Mouse (Mus musculus): ENCODE results near the gene Flvcr1.

The Flvcr1 gene

DNA sequence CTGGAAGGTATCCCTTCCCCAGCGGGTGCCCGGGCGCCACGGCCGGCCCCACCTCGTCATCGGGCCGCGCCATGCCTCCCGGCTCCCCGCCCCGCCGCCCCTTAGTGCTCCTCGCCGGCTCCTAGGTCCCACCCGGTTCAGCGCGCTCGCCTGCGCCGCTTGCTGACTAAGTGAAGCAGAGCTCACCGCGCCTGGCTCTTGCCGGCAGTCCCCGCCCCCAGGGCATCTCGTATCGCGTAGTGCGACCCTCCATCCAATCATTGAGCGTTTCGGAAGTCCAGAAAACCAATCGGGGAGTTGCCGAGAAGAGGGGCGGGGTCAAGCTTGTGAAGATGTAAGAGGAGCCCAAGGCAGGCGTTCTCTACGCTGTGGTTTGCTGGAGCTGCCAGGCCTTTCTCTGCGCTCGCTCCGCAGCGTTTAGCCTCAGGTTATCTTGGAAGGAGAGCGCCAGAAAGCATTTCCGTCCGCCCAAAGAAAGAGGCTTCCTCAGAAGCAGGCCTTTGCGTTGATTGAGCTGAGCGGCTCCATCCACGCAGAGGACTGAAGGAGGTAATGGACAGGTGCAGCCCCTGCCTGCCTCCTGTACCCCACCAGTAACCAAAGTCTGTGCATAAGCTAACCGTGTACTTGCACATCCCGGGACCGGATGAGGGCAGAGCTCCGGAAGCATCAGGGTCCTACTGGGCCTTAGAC lies at the start of gene Flvcr1:
Gene Flvcr1, minus strand, starts transcription at position 138 of the 693 bp plus-strand sequence.
- DNase-seq = peak; percentile 98 to 99

DNA sequence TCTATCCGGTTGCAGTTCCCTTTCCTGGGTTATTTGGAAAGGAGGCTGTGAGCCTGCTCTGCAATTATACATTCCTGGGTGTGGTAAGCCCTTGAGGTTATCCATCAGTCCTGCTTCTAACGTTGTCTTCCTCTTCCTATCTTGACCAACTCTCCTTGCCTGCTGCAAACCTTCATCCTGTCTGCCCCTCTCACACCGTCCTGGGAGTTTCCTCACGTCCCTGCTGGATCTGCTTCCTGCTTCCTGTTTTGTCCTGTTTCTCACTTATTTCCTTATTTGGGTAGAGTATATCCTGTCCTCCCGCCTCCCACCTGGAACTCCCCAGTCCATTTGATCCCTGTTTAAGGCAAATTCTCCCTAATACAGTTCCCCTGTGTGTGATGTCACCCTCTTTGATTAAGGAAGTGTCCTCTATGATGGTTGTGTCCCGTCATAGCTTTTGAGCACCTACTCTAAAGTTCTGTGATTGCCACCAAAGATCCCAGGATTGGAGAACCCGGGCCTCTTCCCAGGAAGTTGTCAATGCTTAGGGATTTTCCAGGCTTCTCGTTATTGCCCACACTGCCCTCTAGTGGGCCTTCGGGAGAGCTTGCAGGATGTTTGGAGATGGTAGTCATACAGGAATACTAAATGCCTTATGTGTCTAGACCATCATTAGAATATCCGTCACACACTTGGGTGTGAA lies 49.4 kb upstream of the Flvcr1 start:
- DNase-seq = no peak

DNA sequence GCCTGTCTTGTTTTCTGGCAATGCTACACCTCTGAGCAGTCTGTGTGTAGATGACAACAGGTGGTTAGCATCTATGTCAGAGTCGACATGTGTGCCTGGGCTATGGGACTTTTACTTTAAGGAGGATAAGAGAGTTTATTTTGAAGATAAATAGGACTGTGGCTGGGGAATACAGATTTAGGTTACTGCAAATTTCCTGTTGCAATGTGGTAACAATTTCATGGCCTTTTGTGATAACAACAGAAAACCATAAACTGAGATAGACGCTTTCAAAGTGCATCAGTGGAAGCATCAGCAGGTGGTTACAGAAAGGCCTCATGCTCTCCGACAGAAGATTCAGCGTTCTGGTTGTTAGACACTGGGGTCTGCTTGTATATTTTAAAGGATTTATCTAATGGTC lies 47.5 kb upstream of the Flvcr1 start:
- DNase-seq = no peak

DNA sequence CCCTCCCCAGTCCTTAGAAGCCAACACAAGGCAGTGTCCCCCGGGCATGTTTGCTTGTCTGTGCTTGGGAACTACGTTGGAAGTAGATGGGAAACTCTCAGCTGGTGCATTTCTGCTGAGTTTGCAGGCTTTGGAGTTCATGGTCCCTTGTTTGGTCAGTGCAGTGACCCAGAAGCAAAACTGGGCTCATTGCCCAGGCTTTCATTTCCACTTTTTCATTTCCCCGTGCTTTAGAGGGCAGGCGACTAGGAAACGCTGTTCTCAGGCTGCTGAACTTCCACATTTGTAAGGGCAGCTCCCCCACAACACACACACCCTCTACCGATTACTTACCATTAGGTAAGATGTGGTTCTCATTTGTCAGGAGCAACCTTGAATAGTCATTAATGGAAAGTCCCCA lies 47.0 kb upstream of the Flvcr1 start:
- no peak for DNase-seq

DNA sequence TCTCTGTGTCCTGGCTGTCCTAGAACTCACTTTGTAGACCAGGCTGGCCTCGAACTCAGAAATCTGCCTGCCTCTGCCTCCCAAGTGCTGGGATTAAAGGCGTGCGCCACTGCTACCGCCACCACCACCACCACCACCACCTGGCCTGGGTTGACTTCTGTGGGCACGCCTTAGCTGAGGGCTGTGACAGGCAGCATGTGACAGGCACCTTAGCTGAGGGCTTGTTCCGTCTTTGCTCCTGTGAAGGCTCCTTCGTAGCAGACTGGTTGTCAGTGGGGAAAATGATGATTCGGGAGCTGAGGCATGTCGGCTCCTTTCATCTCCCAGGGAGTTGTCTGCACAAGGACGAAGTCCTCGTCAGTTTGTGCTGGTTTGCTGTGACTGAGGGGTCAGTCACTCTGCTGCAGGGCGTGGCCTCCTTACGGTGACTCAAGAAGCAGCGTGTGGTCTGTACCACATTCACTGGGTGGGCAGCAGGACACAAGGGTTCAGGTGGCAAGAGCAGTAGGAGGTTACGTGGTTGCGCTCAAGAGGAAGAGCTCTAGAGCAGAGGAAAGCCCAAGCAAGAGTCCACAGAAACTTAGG lies 46.5 kb upstream of the Flvcr1 start:
- DNase-seq = no peak

DNA sequence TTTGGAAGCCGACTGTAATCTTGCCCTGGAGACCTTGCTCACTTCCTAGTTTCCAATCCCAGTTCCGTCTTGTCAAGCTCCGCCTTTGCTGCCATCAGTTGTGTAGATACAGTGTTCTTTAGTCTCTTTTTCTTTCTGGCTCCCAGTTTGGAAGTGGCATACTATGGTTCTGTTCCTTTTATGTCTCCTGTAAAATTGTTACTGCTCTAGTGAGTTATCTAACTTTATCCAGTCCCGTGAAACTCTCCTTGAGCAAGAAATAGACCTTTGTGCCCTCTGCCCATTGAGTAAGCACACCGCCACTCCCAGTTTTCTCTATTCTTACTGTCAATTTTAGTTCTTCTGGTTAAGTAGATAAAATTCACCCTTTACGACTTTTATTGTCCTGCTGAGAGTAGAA lies 45.7 kb upstream of the Flvcr1 start:
- DNase-seq = no peak

DNA sequence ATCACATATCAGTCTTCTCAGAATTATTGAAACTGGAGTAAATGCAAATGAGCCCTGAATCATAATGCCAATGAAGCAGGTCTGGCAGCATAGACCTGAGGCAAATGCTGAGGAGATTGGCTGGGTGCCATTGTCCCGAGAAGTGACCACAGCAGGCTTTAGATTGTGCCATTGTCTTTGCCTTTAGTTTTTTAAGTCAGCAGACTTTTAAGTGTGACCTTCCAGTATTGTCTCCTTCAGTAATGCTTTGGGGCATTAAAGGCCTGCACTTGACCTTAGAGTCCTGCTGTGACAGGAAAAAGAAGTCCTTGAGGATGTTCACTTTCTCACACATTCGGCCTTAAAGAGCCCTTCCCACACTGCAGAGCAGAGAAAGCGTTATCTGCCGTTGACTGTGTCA lies 44.3 kb upstream of the Flvcr1 start:
- no peak for DNase-seq

DNA sequence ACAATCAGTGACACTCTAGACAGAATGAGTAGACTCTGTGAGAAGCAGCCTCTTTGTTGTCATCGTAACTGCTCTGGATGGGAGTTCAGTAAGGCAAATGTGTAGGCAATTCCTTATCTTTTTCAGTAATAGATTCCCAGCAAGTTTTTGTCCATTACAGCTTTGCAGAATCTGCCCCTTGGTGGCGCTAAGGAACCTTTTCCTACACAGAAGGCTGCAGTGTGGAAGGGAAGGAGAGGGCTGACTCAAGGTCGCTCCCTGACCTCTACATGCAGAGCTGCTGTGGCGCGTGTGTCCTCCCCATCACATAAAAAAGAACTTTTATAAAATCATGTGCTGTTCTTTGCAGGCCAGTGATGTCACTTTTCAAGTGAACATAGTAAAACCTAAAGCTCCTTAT lies 42.4 kb upstream of the Flvcr1 start:
- DNase-seq = no peak

DNA sequence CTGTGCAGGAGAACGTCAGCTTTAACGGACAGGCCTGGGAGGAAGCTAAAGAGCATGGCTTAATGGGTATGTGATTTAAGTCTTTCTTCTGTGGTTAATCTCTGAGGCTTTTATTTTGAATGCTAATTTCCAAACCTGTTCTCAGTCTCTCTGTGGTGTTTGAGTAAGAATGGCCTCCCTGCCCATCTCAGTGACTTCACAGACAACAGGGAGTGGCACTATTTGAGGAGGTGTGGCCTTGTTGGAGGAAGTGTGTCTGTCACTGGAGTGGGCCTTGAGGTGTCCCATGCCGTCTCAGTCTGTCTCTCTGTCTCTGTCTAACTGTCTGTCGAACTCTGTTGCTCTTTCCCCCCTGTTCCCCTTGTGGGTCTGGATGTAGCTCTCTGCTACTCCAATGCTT lies 39.2 kb upstream of the Flvcr1 start:
- no peak for DNase-seq

DNA sequence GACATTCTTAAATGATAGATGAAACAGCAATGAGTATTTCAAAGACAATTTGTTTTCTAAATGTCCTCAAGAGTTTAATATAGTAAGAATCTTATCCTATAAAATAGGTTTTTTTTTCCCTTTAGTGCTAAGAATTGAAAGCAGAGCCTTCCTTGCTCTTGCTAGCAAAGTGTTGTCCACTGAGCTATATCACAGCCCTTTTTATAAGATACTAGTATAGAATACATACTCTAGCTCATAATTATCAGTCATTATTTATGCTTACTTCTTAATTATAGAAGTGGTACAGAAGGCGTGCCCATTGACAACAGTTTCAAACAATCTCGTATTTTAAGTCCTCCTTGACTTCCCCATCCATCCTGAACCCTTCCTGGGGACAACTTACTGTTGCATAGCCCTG lies 38.6 kb upstream of the Flvcr1 start:
- DNase-seq = no peak

DNA sequence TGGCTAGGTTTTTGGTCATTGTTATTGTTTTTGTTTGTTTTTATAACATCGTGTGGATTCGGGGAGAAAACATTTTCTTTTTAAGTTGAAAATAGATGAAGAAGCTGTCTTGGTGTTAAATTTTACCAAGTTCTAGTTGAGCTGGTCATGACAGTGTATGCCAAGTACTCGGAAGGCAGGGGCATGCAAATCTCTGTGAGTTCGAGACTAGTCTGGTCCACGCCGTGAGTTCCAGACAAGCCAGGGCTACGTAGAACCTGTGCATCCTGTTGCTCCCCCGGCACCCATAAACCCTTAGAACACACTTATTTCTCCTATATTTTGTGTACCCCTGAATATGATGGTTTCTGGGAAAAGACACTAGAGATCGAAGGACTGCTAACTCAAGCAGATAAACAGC lies 37.7 kb upstream of the Flvcr1 start:
- no peak for DNase-seq

DNA sequence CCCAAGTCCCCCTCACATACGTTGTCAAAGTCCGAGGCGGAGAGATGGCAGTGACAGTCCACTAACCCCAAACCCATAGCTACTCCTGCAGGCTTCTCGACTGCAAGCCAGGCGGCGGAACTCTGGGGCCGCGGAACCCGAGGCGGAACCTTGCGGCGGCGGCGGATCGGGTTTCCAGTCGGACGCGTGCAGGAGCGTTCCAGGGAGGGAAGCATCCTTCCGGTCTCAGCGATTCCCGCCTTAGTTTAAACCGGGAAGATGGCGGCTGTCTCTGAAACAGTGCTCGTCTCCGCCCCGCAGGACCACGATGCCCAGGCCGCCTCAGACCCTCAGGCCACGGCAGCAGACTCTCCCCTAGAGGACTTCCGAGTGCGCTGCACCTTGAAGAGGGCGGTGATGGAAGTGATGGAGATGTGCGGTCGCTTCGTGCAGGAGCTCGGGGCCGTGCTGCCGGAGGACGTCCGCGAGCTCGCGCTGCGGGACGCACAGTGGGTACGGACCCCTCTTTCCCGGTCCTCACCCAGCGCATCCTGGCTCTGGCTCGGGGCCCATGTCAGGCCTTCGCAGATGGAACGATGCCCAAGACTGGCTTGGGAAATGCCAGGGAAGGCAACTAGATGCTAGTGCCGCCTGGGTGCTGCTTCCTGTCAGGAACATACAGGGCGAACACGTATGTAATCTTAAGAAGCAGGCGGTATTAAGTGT lies 37.0 kb upstream of the Flvcr1 start, which contains the start of the genes Tatdn3 and Nsl1:
Gene Tatdn3, minus strand, starts transcription at position 152 of the 705 bp plus-strand sequence.
Gene Nsl1, plus strand, starts transcription at position 232 of the 705 bp plus-strand sequence.
- DNase-seq = peak; percentile 86 to 91

DNA sequence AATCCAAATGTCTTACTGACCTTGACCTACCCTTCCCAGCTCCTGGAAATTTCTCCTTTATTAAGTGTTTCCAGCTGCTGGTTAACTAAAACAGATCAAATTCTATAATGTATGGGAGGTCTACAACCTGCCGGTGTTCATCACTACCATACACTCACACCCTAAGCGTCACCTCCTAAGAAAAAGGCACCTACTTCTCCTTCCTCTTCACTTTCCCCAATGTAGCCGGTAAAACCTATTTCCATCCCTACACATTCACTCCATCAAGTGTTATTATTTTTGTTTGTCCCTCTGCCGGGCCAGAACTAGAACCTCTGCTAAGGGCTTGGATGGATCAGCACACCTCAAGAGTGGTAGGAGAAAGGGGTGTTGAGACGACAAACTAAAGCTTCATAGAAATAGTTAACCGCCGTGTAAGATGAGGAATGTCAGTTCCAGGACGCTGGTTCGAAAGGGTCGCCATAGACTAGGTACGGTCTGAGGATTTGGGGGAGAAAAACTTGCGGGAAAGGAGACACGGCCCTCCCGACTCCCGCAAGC lies 36.4 kb upstream of the Flvcr1 start:
- no peak for DNase-seq

DNA sequence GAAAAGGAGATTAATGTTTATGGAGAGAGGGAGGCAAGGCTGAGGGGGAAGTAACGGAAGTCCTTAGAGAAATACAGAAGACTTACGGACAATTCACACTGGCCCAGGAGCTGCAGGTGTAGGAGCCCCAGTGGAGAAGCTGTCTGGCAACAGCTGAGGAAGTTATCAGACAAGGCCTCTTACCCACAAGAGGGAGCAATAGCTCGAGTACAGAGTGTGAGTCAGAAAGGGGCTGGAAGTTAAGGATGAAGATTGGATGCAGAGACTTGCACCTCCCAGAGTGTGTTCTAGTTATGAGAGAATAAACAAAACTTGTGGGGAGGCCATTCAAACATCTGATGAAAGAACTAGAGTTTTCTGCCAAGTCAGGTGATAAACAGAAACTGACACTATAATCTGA lies 31.5 kb upstream of the Flvcr1 start:
- no peak for DNase-seq

DNA sequence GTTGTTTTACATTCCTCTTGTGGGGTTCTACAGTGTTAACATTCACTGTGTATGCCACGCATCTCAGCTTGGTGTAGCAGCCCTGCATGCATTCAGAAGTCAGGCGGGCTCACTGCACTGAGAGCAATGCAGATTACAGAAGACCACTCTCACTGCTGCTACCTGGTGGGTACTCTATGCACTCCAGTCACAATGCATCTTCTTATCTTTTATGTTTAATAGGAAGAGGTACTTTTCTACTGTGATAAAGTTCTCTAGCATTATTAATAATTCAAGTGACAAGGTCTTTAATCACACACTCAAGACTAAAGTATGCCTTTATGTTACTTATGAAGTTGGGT lies 29.5 kb upstream of the Flvcr1 start:
- DNase-seq = no peak

DNA sequence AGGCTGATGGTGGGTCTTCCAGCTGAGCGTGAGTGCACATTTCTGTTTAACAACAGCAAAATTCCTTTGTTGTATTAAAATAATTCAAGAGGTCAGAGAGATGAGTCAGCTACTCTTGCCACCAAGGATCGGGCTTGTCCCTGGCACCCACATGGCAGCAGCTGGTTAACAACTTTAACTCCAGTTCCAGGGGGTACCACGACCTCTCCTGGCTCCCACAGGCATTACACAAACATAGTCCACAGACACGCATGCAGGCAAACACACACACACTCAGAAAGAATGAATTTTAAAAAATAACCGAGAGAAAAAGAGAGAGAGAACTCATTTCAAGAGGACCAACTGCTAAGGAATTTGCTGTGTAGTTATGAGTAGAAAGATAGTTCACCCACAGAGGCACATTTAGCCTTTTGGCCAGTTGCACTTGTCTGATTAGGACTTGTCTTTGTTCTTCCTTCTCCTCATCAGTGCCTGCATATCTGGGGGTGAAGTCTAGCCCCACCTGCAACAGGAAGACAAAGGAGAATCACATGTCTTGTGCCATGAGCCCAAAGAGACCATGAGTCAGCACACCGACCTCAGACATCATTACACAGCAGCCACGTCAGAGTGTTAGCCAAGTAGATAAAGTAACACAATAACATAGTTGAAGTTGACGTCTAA lies 29.0 kb upstream of the Flvcr1 start:
- DNase-seq = no peak

DNA sequence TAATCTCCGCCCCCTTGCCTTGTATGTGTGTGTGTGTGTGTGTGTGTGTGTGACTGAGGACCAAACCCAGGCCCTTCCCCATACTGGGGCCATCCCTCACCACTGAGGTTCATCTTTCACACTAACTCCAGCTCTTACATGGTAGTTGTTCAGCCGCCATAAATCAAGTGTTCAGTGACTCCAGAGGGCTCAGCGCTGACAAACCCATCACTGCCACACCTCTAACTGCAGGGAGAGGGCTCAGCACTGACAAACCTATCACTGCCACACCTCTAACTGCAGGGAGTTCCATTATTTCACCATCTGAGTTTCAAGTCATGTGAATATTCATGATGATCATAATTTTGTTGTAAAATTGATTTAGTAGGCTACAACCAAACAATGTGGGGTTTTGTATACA lies 27.6 kb upstream of the Flvcr1 start:
- DNase-seq = no peak

DNA sequence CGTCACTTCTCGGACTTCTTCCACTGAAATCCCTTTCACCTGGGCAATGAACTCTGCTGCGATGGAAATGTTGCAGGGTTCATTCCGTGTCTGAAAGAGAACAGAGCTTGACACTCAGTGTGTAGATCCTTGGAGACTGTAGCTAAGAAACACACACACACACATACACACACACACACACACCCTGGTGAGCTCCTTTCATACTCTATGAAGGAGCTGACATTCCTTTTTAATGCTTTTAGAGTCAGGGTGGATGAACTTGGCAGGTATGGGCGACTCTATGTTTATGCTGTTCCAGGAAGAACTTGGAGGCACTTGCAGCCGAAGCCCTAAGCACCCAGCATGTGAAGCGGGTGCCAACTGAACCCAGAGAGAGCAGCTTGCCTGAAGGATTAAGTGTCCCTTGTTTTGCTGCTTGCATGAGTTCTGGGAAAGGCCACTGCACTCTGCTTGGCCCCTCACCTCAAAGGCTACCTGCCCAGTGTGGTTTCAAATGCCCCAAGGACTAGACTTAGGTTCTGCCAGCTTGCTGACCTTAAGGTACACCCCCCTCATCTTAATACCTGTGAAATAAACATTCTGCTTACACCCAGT lies 20.4 kb upstream of the Flvcr1 start:
- DNase-seq = no peak

DNA sequence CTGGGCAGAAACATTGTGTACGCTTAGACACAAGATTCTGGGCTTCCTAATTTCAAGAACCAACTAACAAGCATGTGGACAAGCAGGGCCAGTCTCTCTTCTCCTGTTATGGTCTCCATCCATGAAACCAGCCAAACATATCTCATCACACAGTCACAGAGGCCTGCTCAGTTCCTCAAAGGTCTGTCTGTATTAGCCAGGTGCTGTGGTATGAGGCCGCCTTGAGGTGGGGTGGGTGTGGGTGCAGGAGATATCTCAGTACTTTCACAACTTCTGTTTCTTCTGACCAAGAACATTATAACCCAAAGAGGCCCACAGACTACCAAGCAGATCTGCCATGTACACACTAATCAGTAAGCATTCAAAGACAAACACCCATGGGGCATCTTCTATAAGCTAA lies 19.3 kb upstream of the Flvcr1 start:
- DNase-seq = no peak

DNA sequence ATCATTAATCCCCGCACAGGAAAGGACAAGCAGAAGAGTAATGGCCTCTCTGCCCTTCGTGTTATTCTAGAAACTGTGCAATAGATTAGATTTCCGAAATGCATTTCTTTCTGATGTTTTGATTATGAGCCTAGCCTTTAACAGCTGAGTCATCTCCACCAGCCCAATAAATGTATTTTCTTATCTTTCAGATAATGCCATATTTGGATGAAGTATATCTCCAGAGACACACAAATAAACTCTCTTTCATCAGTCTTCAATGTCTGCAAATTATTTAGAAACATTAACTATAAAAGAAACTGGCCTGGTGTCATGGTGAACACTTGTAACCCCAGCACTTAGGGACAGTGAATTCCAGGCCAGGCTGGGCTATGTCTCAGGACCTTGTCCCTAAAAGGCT lies 16.7 kb upstream of the Flvcr1 start:
- DNase-seq = no peak

DNA sequence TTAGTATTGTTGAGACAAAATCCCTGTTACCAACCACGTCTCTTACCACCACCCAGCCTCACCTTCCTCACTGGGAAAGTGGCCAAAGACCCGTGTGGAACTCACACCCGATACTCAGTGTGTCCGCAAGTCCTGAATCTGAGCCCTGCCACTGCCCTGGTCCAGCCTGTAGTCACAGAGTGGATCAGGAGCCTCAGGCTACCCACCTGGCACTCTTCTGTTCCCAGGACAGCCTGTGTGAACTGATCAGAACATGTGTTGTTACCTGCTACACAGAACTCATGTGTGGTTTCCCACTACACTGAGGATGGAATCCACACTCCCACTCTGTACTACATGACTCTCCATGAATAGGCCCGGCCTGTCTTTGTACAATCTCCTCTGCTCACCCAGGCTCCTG lies 16.1 kb upstream of the Flvcr1 start:
- no peak for DNase-seq

DNA sequence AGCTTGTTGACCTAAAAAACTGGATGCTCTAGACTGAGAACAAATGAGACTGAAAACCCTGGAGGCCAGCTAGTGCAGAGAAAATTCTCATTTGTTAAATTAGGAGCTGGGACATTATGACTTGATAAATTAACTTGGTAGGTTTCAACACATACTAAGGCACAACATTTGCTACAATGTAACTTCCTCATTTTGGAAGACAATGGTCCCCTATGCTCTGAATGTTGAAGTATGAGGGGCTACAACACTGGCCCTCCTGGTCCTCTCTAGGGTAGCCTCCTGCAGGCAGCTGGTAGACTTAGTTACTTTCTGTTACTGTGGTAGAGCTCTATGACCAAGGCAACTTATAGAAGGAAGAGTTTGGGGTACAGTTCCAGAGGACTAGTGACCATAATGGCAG lies 15.4 kb upstream of the Flvcr1 start:
- no peak for DNase-seq

DNA sequence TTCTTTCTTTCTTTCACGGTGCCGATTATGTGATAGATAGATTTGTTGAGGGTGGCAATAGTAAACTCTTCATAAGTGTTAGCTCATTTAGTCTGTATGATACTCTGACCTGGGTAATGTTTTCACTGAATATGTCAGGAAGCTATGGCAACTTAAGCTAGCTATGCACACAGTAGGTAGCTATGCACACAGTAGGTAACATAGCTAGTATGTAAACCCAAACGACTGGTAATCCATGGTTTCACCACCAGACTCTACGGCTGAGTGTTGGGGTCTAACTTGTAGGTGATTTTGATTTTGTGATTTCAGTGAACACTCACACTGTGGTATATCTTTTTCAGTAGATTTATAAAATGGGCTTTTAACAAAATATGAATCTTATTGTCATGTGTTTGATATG lies 12.0 kb upstream of the Flvcr1 start:
- no peak for DNase-seq
